ENCODE assay signal across 8 mouse cellular contexts in genomic region chr19:47464304-47465241, GRCm38 (mm10). TPM values are rescaled to one million over a fixed set of nuclear protein-coding genes. Genes with fewer than 3 reads are reported as not detected.
DNase-seq lines count a peak whose midpoint lies in the region; ATAC-seq and TF ChIP-seq lines count a peak whose summit lies in the region.

TSS of gene Sh3pxd2a (minus strand) at chr19:47464401.

- peak within 1 kb of the TSS; percentile 77 for H3K4me2 ChIP-seq in embryonic facial prominence, embryonic 14.5 days (ENCODE audit: low read depth, low read length)
- peak within 1 kb of the TSS; percentile 79 for H3K4me2 ChIP-seq in heart, embryonic 14.5 days (ENCODE audit: low read length)

- peak; percentile 93 for ATAC-seq in embryonic facial prominence, embryonic 14.5 days (ENCODE audit: low read depth)
- peak; percentile 84 for ATAC-seq in heart, embryonic 14.5 days (ENCODE audit: insufficient number of reproducible peaks, insufficient read depth, low FRiP score, low read depth)

- peak within 1 kb of the TSS; percentile 85 to 95 for H3K4me3 ChIP-seq in ES-E14 (ENCODE audit: insufficient read depth in 1 of 2, low read depth in 1 of 2, low read length in 2 of 2, poor library complexity in 1 of 2, severe bottlenecking in 1 of 2)
- H3K4me3 ChIP-seq in embryonic facial prominence, embryonic 14.5 days (ENCODE audit: low read depth, low read length) = peak within 1 kb of the TSS; percentile 81
- peak within 1 kb of the TSS; percentile 84 to 89 for H3K4me3 ChIP-seq in heart, embryonic 14.5 days (ENCODE audit: control insufficient read depth in 1 of 2, insufficient read depth in 1 of 2, low read depth in 1 of 2, low read length in 2 of 2)

- no peaks in the 10 kb centered on the region for H3K27me3 ChIP-seq in embryonic facial prominence, embryonic 14.5 days (replicated peaks; ENCODE audit: control insufficient read depth, insufficient read depth, low read length)
- no peaks in the 10 kb centered on the region for H3K27me3 ChIP-seq in heart, embryonic 14.5 days (ENCODE audit: control insufficient read depth, insufficient read depth, low read length)

- peak within 1 kb of the TSS; percentile 77 for H3K9ac ChIP-seq in ES-E14 (ENCODE audit: insufficient read depth, low read depth, low read length, poor library complexity, severe bottlenecking)
- peak within 1 kb of the TSS; percentile 89 for H3K9ac ChIP-seq in embryonic facial prominence, embryonic 14.5 days (ENCODE audit: low read depth, low read length)
- H3K9ac ChIP-seq in heart, embryonic 14.5 days (ENCODE audit: low read length) = peak within 1 kb of the TSS; percentile 95

- 2% methylated on average over 17 of the region's 70 CpGs for WGBS in embryonic facial prominence, embryonic 14.5 days
- 1% methylated on average over 69 of the region's 70 CpGs for WGBS in heart, embryonic 14.5 days

- H3K27ac ChIP-seq in ES-E14 (ENCODE audit: insufficient read depth, low read depth, low read length, poor library complexity, severe bottlenecking) = no peak within 1 kb of the TSS
- peak within 1 kb of the TSS; percentile 88 for H3K27ac ChIP-seq in embryonic facial prominence, embryonic 14.5 days (replicated peaks; ENCODE audit: low read depth, low read length)
- H3K27ac ChIP-seq in heart, embryonic 14.5 days (replicated peaks in 1 of 2; ENCODE audit: control insufficient read depth in 1 of 2, insufficient read depth in 1 of 2, low read depth in 2 of 2, low read length in 2 of 2) = peak within 1 kb of the TSS; percentile 83 to 96

- H3K36me3 ChIP-seq in ES-E14 (ENCODE audit: control insufficient read depth, insufficient read depth, low read length, poor library complexity, severe bottlenecking) = no peaks in the 10 kb centered on the region
- H3K36me3 ChIP-seq in embryonic facial prominence, embryonic 14.5 days (ENCODE audit: control insufficient read depth, insufficient read depth, low read length) = no peaks in the 10 kb centered on the region; the same call in 1 of the 2 replicates
- peaks cover 15% of the 10 kb centered on the region for H3K36me3 ChIP-seq in heart, embryonic 14.5 days (ENCODE audit: control insufficient read depth, insufficient read depth, low read length)

- in situ Hi-C loops in ES-E14 (cut with MboI; ENCODE audit: low sequenced_read_pairs in 2 of 2, unreplicated experiment in 2 of 2) = loop anchor here in 1 of 2 experiments (5.0 kb wide), 1 partner anchor 92 kb away; no protein-coding TSS in a partner anchor

- H3K4me1 ChIP-seq in ES-E14 (ENCODE audit: control insufficient read depth in 2 of 2, insufficient read depth in 2 of 2, low read length in 2 of 2, poor library complexity in 1 of 2) = peaks cover 0 to 11% of the 10 kb centered on the region in 2 experiments; a peak in 1 of 4 replicates
- peaks cover 16% of the 10 kb centered on the region; the same call in 1 of the 2 replicates for H3K4me1 ChIP-seq in embryonic facial prominence, embryonic 14.5 days (ENCODE audit: control insufficient read depth, insufficient read depth, low read length)
- H3K4me1 ChIP-seq in heart, embryonic 14.5 days (ENCODE audit: control insufficient read depth in 2 of 2, insufficient read depth in 2 of 2, low read length in 2 of 2) = peaks cover 13 to 47% of the 10 kb centered on the region in 2 experiments

- no peaks in the 10 kb centered on the region for H3K9me3 ChIP-seq in ES-E14 (ENCODE audit: control insufficient read depth, insufficient read depth, low read depth, low read length)
- no peaks in the 10 kb centered on the region for H3K9me3 ChIP-seq in embryonic facial prominence, embryonic 14.5 days (ENCODE audit: control insufficient read depth, low read length)
- no peaks in the 10 kb centered on the region; the same call in 1 of the 2 replicates for H3K9me3 ChIP-seq in heart, embryonic 14.5 days (ENCODE audit: control insufficient read depth, low read length)

- DNase-seq in B cell, adult 2 months = peak; percentile 35 to 47
- DNase-seq in ES-E14 (ENCODE audit: low read depth, low spot score) = no peak
- DNase-seq in embryonic facial prominence, embryonic 14.5 days (ENCODE audit: low spot score) = peak; percentile 89
- peak; percentile 77 to 87 for DNase-seq in kidney, postnatal 4 days
- peak; percentile 78 for DNase-seq in lung, postnatal 10 days
- DNase-seq in retina, embryonic 14.5 days (ENCODE audit: low spot score) = peak; percentile 77
- DNase-seq in spleen, postnatal 14 days (ENCODE audit: low spot score in 2 of 2) = no peak

TF ChIP-seq in ES-E14, 5 proteins besides CTCF, POLR2A, EP300 and RAD21:
- TF ChIP-seq MAFK (IDR thresholded peaks at IDR 0.05; ENCODE audit: insufficient read depth, low read depth, low read length) = no peak
- TF ChIP-seq ZC3H11A (IDR thresholded peaks at IDR 0.05; ENCODE audit: borderline replicate concordance, low read depth, low read length) = no peak
- no peak for TF ChIP-seq HCFC1 (IDR thresholded peaks at IDR 0.05; ENCODE audit: borderline replicate concordance, insufficient read depth, low read length)
- TF ChIP-seq CHD2 (IDR thresholded peaks at IDR 0.05; ENCODE audit: low read depth, low read length) = no peak
- no peak for TF ChIP-seq ZNF384 (IDR thresholded peaks at IDR 0.05; ENCODE audit: low read depth, low read length)

RNA-seq across cellular contexts. Expression of gene Sh3pxd2a, which starts in this region (rescaled TPM):
- 12.3 and 13.0 TPM in 2 replicates for total RNA-seq in ES-E14 (2012; rRNA removed)
- 19.5 and 20.3 TPM in 2 replicates for polyA plus RNA-seq in embryonic facial prominence, embryonic 14.5 days (2014; fragmentation: Nextera tagmentation; extraction: Ambion mirVana)
- polyA plus RNA-seq in heart, embryonic 14.5 days (2014; fragmentation: Nextera tagmentation; extraction: Ambion mirVana) = 8.5 and 9.7 TPM in 2 replicates

Comparison
In these comparisons a context has a peak if more than half of its experiments do, and no peak if none do; other contexts are left out.
1. DNase-seq: peak in B cell, adult 2 months (2 of 2), embryonic facial prominence, embryonic 14.5 days (single experiment), kidney, postnatal 4 days (2 of 2), lung, postnatal 10 days (single experiment) and retina, embryonic 14.5 days (single experiment); none in ES-E14 (single experiment) and spleen, postnatal 14 days (0 of 2).
2. Peak in every context shown above with its lines, with median percentiles within 50 percentile points of each other: H3K4me3 ChIP-seq and H3K9ac ChIP-seq.